Mouse (Mus musculus) midbrain, postnatal 0 days (tissue): ENCODE results near the gene Rnf113a2. TPM values are rescaled to one million over a fixed set of nuclear protein-coding genes. Genes with fewer than 3 reads are reported as not detected.
A peak's percentile ranks its signal among the peaks of the same experiment; 100 is the strongest.

Experiments
- ATAC-seq: fragments of 200-750 bp; cut with Nextera tagmentation; 2 replicates; pipeline ENCODE4 v1.8.0; 2017; ENCODE audit warnings: moderate number of reproducible peaks, mild to moderate bottlenecking, moderate TSS enrichment, moderate library complexity; ENCODE audit not compliant: low FRiP score
- DNase-seq: peaks from one replicate; pipeline ENCODE4 v3.0.0-alpha.2; 2015; ENCODE audit warnings: low spot score
- H3K27ac ChIP-seq: fragments of 300-500 bp; sonication (generic); 2 replicates; pipeline ENCODE4 v1.5.1; 2014; ENCODE audit warnings: low read depth, mild to moderate bottlenecking, low read length, mixed read lengths
- H3K27me3 ChIP-seq: fragments of 300-500 bp; sonication (generic); 2 replicates; pipeline ENCODE4 v1.6.1; 2014; ENCODE audit warnings: low read length, control low read depth, mixed read lengths; ENCODE audit not compliant: insufficient read depth
- H3K36me3 ChIP-seq: fragments of 300-500 bp; sonication (generic); 2 replicates; pipeline ENCODE4 v1.6.1; 2014; ENCODE audit warnings: low read length, control low read depth, mixed read lengths; ENCODE audit not compliant: insufficient read depth
- H3K4me1 ChIP-seq: fragments of 300-500 bp; sonication (generic); 2 replicates; pipeline ENCODE4 v1.6.1; 2014; ENCODE audit warnings: mild to moderate bottlenecking, control low read depth, antibody characterized with exemption, low read length, mixed read lengths; ENCODE audit not compliant: insufficient read depth
- H3K4me2 ChIP-seq: fragments of 300-500 bp; sonication (generic); 2 replicates; pipeline ENCODE4 v1.6.1; 2014; ENCODE audit warnings: low read depth, mild to moderate bottlenecking, low read length, mixed read lengths; ENCODE audit not compliant: poor library complexity, severe bottlenecking
- H3K4me3 ChIP-seq: fragments of 300-500 bp; sonication (generic); 2 replicates; pipeline ENCODE4 v1.5.1; 2014; ENCODE audit warnings: low read depth, mild to moderate bottlenecking, low read length, moderate library complexity
- H3K9ac ChIP-seq: fragments of 300-500 bp; sonication (generic); replicated peaks from 2 replicates; pipeline ENCODE4 v1.6.1; 2014; ENCODE audit warnings: mild to moderate bottlenecking, low read length, moderate library complexity, mixed read lengths; ENCODE audit not compliant: poor library complexity, severe bottlenecking
- H3K9me3 ChIP-seq: fragments of 300-500 bp; sonication (generic); 2 replicates; pipeline ENCODE4 v1.6.1; 2016; ENCODE audit warnings: low read length, control low read depth
- CTCF ChIP-seq: IDR thresholded peaks from 2 replicates; pipeline ENCODE4 v1.5.1; 2016; ENCODE audit warnings: antibody characterized with exemption, mild to moderate bottlenecking
- WGBS: fragments of 180-500 bp; shearing (Covaris S2); extraction: QIAGEN DNeasy Blood & Tissue Kit; methylation state at CpG from one replicate; pipeline ENCODE4 v1.1.7; 2014; 5-methylcytosine and 5-hydroxymethylcytosine counted together
- polyA plus RNA-seq: library from polyadenylated mRNA; unstranded; fragments of >200 nt; fragmentation: Nextera tagmentation; extraction: Ambion mirVana; gene quantifications from 2 replicates; pipeline ENCODE4 v1.2.1, GENCODE M21; 2015
- total RNA-seq: library from RNA; depleted of rRNA; stranded (reverse); fragments of >200 nt; gene quantifications from 2 replicates; pipeline ENCODE4 v1.2.3, GENCODE M21; 2014

The Rnf113a2 gene
- total and polyA plus RNA-seq, 2 experiments from 2014 or later = 8.8 to 18.4 TPM

DNA sequence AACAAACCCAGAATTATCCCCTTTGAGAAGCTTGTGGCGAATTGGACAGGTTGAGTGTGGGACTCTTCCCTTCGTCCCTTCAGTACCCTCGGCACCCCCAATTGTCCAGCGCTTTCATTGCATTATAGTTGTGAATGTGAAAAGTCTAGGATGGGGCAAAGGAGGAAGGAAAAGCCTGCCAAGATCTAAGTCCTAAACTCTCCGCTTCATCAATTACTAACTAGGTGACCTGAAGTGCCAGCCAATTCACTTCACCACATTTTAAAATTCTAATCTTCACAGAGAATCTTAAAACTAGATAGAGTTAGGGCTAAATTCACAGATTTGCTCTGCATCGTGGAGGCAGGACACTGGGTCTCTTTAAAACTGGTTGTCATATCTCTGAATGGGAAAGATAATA lies 31.2 kb downstream of the Rnf113a2 start:
- DNase-seq (no peak), ATAC-seq (no peak)
- H3K4me2 ChIP-seq = no peak overlapping the region
- H3K27me3 ChIP-seq = no peaks in the 10 kb centered on the region
- no peak for TF ChIP-seq CTCF
- WGBS = 84% methylated on average over 6 of the region's 6 CpGs
- H3K4me1 ChIP-seq = peaks cover 8% of the 10 kb centered on the region; the same call in 1 of the 2 replicates
- H3K4me3 ChIP-seq = no peak overlapping the region
- H3K9ac ChIP-seq = no peak overlapping the region
- no peak overlapping the region for H3K27ac ChIP-seq
- H3K36me3 ChIP-seq = no peaks in the 10 kb centered on the region
- H3K9me3 ChIP-seq = no peaks in the 10 kb centered on the region

GRCm38 (mm10) chr12:84449887-84450286 lies 32.9 kb downstream of the Rnf113a2 start:
- no peaks in the 10 kb centered on the region for H3K9me3 ChIP-seq
- peak overlapping the region; percentile 87 for H3K4me2 ChIP-seq
- no peaks in the 10 kb centered on the region for H3K27me3 ChIP-seq
- WGBS = 58% methylated on average over 10 of the region's 10 CpGs
- DNase-seq = no peak
- H3K36me3 ChIP-seq = no peaks in the 10 kb centered on the region
- H3K27ac ChIP-seq = peak overlapping the region; percentile 77
- H3K4me3 ChIP-seq = peak overlapping the region; percentile 75
- H3K9ac ChIP-seq = no peak overlapping the region
- TF ChIP-seq CTCF = no peak
- ATAC-seq = no peak
- peaks cover 8% of the 10 kb centered on the region; the same call in 1 of the 2 replicates for H3K4me1 ChIP-seq

DNA sequence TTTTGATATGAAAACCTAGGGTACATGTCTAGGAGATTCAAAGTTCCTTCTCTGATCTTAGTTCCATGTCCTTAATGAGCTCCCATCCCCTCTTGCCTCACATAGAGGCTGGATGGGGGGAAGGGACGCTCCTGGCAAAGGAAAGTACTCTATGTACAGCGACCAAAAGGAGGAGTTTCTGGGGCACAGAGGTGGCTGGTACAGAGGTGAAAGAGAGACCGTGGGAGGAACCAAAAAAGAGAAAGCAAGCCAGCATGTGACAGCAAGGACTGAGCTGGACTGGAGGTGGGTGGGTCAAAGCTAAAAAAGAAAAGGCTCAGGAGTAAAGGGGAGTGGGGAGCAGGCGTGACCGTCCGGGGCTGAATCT lies 33.3 kb downstream of the Rnf113a2 start:
- Histone ChIP-seq H3K4me1 (peaks cover 8% of the 10 kb centered on the region; the same call in 1 of the 2 replicates), H3K4me3 (peak overlapping the region; percentile 75), H3K27ac (peak overlapping the region; percentile 77), H3K36me3 (no peaks in the 10 kb centered on the region), H3K9me3 (no peaks in the 10 kb centered on the region), H3K27me3 (no peaks in the 10 kb centered on the region), H3K4me2 (peak overlapping the region; percentile 87), H3K9ac (peak overlapping the region; percentile 55)
- 0% methylated on average over 6 of the region's 6 CpGs for WGBS
- no peak for TF ChIP-seq CTCF
- peak; percentile 0; the same call in 1 of the 2 replicates for ATAC-seq
- peak; percentile 47 for DNase-seq

- WGBS = 1% methylated on average over 45 of the region's 49 CpGs
- peaks cover 8% of the 10 kb centered on the region; the same call in 1 of the 2 replicates for H3K4me1 ChIP-seq
- peak within 1 kb of the TSS; percentile 77 for H3K27ac ChIP-seq
- peak within 1 kb of the TSS; percentile 67 for H3K9ac ChIP-seq
- H3K4me2 ChIP-seq = peak within 1 kb of the TSS; percentile 94
- H3K4me3 ChIP-seq = peak within 1 kb of the TSS; percentile 75
- H3K36me3 ChIP-seq = no peaks in the 10 kb centered on the region
- H3K9me3 ChIP-seq = no peaks in the 10 kb centered on the region
- TF ChIP-seq CTCF = no peak
- peak; percentile 100 for DNase-seq
- peak; percentile 98 for ATAC-seq
- H3K27me3 ChIP-seq = no peaks in the 10 kb centered on the region
These were observed 34.0 kb downstream of the Rnf113a2 start, which contains the start of the genes Aldh6a1 and Lin52 for GRCm38 (mm10) chr12:84450718-84451646. Aldh6a1 (minus strand) TSS chr12:84451004. Lin52 (plus strand) TSS chr12:84451422.

- WGBS = under 1% methylated on average over 11 of the region's 11 CpGs
- Histone ChIP-seq H3K27ac (peak overlapping the region; percentile 52), H3K4me2 (peak overlapping the region; percentile 94), H3K4me3 (peak overlapping the region; percentile 75), H3K27me3 (no peaks in the 10 kb centered on the region), H3K9me3 (no peaks in the 10 kb centered on the region), H3K36me3 (peaks cover under 1% of the 10 kb centered on the region; the same call in 1 of the 2 replicates), H3K4me1 (peaks cover 8% of the 10 kb centered on the region; the same call in 1 of the 2 replicates), H3K9ac (peak overlapping the region; percentile 67)
- ATAC-seq (no peak), DNase-seq (peak; percentile 5)
- TF ChIP-seq CTCF = no peak
These were observed 34.8 kb downstream of the Rnf113a2 start for GRCm38 (mm10) chr12:84451801-84452200.

DNA sequence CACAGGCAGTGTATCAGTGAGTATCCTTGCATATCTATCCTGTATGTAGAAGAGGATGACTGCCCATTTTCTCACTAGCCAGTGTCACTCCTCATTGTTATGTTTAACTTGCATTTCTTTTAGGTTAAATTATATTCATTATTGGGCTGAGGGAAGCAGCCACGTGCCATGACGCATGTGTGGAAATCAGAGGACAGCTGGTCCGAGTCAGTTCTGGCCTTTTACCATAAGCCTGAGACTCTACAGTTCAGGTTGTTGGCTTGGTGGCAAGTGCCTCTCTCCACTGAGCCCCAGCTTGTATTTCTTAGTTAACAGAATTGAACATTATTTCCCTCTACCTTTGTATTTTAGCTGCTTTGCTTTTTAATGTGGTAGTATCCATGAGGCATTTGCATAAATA lies 39.9 kb downstream of the Rnf113a2 start:
- Histone ChIP-seq H3K36me3 (peaks cover 18% of the 10 kb centered on the region), H3K4me2 (no peak overlapping the region), H3K27ac (no peak overlapping the region), H3K4me1 (peaks cover 4% of the 10 kb centered on the region; the same call in 1 of the 2 replicates), H3K9me3 (no peaks in the 10 kb centered on the region), H3K27me3 (no peaks in the 10 kb centered on the region), H3K4me3 (no peak overlapping the region), H3K9ac (no peak overlapping the region)
- no peak for TF ChIP-seq CTCF
- no peak for ATAC-seq
- 93% methylated on average over 3 of the region's 3 CpGs for WGBS
- no peak for DNase-seq
